Mouse (Mus musculus) urinary bladder, adult 18-20 months (tissue): ENCODE measurements at regions not wholly inside any gene's neighbourhood (a gene's known extent, or its start where the extent isn't known, plus 50 kb on each side); places are given as distances from the start of the nearest gene placed in this dataset.
"Not testable (repeated sequence)": the region's sequence is repeated elsewhere in the genome, so short reads cannot be mapped to it uniquely, and the experiment has no call there.

Experiments used
- DNase-seq, 2 experiments: peaks; one replicate each; pipeline ENCODE4 v3.0.0; 2022; ENCODE audit warnings: low spot score in 2 of 2, mixed read lengths in 2 of 2

DNA sequence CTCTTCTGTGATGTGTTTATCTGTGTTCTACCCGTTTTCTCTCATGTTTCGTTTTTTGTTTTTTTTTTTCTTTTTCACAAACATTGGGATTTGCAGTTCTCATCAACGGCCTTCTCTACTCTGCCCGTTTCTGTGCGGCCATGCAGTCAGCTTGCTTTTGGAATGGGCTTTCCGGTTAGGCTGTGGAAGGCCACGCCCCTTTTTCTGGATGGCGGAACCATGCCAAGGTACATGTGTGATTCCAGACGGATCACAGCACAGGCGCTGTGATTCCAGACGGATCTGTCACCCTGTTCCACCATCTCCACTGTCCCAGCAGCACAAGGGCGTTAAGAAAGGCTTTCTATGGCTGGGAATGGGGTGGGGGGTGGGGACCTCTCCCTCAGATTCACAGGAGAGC, 201.6 kb upstream of the Hs6st1 start:
- no peak for DNase-seq

DNA sequence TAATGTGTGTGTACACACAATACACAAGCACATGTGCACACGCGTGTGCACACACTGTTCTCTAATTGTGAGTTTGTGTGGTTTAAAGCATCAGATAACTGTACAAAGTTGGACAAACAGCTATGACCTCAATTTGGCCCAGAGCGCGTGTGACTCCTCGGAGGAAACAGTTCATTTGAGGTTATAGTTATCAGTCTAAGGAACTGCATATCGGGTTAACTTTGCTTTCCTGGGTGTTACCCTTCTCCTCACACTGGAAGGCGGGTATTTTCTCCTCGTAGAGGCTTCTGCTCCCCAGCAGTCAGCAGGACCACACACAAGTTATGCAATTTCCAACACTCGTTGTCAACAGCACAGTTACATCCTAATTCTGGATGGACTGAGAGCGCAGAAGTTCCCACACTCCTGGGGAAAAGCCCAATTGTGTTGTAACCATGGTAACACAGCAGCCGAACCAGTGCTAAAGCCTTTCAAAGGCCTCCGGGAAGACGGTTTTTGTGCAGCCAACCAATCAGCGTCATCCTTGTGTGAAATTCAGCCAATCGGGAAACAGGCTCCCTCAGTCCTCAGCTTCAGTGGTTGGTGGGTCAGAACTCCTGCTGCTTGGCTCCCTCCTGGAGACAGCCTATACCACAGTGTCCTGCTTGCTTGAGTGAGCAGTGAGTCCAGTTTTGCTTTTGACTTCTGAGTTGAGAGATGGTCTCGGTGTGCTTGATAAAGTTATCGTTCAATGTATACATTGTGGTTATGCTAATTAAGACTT, 198.6 kb upstream of the Hs6st1 start:
- DNase-seq, result peak in 1 of 2 experiments; percentile 42

DNA sequence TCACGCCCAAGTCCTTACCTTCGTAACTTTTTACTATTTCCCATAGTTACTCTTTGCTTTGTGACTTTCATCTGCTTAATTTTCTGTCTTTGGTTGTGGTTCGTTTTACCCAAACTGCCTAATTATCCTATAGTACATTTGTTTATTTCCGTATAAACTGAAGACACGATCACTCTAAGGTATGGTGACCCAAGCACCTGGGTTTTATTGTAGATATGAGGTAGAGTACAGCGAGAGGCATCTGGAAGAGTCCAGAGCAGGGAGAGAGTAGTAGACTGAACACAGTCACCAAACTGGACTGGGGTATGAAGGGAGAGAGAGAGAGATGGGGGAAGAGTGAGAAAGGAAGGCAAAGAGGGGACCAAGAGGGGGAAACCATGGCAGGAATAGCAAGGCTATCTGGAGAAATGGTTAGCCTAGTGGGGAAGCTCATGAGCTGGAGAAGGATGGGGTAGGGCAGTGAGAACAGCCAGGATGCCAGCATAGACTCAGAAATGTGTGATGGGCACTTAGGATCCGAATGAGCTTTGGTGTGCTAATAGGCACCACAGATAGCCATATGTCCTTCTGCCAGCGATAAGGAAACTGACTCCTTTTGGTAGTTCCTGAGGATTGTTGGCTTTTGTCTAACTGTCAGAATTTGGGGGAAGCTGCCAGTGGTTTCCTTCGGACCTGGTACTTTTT, 197.9 kb upstream of the Hs6st1 start:
- DNase-seq, result no peak

DNA sequence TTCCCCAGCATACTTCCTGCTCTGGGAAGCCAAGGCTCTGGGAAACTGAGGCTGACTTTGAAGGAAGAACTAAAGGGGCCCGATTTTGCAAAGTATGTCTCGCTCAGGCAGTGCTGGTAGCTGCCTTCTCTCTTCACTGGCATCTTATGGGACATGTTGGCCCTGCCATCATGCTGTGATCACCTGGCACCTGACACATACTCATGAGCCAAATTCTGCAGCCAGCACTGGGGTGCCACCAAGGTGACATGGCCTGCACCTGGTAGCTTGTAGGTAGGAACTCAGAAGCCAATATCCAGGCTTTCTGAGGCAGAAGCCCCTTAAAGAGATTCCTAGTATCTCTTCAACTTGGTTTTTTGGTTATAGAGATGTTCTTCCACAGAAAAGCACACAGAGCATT, 195.2 kb upstream of the Hs6st1 start:
- no peak for DNase-seq

DNA sequence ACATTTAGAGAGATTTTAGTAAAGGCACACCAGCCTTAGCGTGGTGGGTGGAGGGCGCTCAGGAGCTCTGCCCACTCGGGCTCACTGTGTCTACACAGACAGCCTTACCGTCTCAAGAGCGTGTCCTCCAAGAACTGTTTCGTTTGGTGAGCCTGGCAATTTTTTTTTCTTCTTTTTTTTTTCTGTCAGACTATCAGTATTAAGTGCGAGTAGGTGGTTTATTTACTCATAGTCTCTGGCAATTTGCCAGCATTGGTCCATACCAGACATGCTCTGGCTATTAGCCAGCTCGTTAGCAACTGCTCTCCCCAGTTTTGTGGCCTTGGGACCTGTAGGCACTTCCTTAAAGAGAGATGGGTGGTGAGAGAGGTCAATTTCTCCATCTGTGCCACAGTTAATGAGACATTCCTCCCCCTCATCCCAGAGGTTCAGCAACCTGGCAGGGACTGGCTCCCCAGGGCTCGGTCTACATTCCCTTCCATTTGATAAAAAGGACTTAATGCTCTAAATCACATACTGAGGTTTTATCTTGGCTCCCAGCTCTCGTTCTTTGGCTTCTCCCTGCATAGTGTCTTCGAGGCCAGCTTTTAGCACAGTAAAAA, 192.9 kb upstream of the Hs6st1 start:
- DNase-seq, result peak in 1 of 2 experiments; percentile 6

DNA sequence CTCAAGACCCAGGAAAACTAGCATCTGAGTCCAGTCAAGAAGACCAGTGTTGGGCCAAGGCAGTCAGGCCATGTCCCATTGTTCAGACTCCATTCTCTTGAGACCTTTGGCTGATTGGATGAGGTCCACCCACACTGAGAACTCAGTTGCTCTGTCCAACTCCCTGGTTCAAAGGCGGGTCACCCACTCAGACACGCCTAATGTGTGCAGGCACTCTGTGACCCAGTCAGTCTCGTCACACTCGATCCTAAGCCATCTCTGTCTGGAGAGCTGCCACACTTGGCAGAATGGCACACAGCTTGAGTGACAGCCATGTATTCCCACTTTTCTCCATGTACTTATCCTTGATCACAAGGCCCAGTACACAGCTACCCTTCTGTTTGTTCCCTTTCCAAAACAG, 189.8 kb upstream of the Hs6st1 start:
- DNase-seq, result no peak

DNA sequence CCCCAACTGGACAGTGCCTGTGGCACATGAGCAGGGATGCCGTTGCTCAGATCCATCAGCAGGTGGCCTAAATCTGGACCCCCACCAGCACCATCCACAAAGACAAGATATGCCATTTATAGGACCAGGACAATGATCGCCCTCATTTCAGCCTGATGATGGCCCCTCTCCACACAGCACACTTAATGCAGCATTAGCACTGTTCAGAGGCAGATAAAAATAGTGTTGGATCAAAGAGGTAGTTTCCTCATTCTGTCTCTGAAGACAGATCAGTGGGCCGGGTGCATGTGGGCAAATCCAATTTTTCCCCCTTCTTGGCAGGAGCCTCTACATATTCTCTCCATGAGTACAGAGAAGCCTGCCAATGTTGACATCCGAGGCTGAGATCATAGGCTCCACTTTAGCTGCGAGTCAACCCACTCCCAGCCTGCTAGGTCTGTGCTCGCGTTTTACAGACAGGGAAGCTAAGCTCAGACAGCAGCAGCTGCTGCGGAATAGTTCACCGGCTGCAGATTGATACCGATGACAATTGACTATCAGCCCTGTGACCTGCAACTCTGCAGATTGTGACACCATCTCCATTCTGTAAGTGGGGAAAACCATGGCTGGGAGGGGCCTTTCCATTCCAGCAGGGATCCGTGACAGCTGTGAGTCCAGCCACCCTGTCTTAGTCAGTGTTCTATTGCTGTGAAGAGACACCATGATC, 188.7 kb upstream of the Hs6st1 start:
- DNase-seq, result peak in 1 of 2 experiments; percentile 27

DNA sequence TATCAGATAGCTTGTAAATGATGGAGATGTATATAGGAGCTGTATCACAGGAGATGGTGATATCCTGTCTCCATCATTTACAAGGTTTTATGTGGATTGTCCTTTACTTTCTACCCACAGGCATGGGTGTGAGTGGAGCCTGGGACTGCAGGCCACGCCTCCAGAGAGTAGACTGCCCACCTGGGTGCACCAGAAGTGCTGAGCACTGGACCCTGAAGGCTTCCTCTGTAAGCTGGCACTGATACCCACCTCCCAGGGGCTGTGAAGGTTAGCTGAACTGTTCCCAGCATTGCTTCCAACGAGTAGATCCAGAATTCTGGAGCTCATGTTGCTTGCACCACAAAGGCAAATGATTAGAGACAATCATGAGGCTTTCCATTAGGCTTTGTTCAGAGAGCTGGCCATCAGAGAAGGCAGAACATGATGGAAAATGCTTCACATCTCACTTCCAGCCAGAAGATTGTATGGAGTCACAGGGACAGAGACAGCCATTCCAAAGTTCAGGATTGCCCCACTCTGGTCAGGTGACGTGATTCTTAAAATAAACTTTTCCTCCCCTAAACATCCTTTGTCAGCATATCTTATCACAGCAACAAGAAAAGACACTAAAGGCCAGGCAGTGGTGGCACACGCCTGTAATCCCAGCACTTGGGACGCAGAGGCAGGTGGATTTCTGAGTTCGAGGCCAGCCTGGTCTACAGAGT, 187.5 kb upstream of the Hs6st1 start:
- no peak for DNase-seq

DNA sequence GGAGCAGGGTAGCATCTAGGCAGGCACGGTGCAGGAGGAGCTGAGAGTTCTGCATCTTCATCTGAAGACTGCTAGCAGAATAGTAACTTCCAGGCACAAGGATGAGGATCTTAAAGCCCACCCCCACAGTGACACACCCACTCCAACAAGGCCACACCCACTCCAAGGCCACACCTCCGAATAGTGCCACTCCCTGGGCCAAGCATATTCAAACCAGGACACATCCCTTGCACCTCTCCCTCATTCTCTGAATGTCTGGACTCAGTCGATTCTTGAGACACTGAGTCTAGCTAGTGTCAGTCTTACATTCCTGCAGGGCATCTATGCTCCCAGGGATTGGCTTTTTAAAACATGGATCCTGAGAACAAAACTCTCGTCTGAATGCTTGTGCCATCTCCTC, 186.7 kb upstream of the Hs6st1 start:
- DNase-seq, result no peak

DNA sequence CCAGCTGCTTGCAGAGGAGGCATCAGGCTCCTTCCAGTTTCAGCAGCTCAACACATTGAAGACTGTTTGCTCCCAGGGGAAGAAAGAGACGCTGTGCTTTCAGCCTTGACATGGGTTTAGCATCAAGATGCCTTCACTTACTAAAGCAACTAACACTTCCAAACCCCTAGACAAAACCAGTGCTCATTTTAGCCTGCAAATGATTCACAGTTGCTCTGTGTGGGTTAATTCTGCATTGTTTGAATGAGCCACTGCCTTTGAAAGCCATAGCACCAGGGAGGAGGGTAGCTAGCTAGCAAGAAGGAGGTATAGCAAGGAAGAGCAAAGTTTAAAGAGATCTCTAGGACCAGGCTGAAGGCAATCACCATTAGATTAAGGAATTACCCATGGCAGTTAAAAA, 186.1 kb upstream of the Hs6st1 start:
- no peak for DNase-seq

DNA sequence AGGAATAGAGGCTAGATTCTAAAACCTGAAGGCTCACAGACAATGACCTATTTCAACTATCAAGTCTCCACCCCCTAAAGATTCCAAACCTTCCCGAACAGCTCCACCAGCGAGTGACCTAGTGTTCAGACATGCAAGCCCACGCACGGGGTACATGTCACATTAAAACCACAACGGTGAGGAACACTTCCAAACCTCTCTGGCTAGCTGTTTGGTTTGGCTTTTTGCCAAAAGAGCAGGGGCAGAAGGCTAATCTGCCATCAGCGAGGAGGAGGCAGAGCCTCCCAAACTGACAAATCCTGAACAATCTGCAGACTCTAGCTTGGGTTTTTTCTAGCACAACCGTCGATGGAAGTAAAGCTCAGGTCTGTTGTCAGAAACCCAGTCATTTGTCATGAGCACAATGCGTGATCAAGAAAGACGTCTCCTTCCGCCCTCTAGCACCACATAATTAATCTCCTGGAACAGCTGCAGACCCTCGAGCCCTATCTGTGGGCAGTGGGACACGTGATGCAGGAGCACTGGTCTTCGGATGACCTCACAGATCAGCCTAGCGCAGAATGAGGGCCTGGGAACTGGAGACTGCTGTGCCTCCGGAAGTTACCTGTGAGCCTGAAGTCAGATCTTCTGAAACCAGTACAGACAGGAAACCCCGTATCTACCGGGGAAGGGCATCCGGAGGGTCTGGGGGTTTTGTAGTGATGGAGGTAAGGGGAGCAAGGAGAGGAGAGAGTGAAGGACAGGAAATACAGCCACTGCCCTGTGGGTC, 178.3 kb upstream of the Hs6st1 start:
- no peak for DNase-seq

DNA sequence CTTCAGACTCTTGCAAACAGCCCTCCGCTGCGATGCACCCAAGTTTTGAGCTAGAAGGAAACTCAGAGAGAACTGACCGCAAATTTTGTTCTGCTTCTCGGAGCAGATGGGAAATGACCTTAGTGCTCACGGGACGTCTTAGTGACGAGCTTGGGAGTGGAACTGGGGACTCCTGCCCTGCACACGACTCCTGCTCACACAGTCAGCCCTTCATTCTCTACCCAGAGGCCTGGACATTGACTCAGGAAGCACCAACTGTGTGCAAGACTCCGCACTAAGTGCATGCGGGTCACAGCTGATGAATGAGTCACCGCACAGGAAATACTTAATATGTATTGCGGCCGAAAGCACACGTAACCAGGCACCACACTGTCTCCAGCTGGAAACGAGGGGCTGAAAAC, 177.7 kb upstream of the Hs6st1 start:
- DNase-seq, result no peak

DNA sequence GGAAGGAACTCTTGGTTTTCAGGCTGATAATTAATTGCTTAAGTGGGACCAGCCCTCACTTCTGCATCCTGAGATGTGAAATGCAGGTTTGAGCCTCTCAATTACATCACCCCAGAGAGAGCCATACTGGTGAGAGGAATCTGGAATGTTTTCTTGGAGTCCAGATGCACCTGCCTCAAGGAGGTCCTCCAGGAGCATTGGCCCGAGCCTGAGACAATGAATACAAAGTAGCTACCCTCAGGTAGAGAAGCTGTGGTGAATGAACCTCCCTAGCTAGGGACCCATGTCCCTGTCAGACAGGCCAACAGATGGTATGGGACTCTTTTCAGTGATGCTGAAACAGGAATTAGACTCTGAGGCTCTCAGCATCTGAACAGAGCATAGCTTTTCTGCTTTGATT, 168.7 kb upstream of the Hs6st1 start:
- no peak for DNase-seq

DNA sequence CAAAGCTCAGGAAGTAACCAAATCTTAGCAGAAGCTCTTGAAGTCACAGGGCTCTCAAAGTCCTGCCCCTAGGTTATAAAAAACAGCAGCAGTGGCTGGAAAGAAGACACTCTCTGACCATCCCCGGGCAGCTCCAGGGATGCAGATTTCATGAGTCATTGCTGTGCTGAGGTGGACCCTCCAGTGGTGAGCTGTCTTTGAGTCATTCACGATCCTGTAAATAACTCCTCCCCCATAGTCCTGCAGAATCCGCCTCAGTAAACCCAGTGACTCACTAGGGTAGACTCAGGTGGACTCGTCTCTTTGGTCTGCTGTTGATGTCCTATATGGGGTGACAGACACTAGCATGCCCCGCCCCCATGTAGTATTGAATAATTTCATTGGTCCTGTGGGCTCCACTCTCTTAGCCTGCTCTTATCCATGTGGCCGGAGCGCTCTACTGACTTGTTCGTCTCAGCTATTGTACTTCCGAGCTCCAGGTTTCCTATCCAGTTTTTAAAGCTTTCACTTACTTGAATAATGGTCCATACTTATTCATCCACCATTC, 164.1 kb upstream of the Hs6st1 start:
- no peak for DNase-seq

DNA sequence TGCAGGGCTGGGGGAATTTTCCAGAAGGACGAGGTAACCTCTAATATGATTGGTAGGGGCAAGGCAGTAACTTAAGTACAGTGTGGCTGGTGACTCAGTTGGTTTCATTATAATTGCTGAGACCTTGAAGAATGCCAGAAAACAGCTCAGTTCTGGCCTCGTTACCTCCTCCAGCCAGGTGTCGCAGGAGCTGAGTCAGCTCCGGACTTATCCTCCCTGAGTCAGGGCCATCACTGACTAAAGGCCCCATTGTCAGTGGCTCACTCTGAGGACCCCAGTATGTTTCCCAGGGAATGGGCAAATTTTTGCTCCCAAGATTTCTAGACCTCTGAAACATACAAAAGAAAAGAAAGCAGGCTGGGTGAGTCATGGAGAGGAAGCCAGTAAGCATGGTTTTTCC, 154.6 kb upstream of the Hs6st1 start:
- no peak for DNase-seq

DNA sequence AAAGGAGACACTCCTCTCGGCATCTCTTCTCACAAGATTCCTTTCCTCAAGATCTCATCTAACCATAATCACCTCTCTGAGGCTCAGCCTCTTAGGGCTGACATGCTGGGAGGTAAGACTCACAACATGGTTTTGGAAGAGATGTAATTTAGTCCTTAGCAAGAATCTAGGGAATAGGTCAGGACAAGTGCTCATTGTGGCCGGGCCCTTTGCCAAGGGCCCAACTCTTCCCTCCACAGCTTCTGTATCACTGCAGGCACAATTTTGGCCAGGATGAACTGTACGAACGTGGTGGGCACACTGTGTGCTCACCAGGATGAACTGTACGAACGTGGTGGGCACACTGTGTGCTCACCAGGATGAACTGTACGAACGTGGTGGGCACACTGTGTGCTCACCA, 154.0 kb upstream of the Hs6st1 start:
- DNase-seq, result not testable (repeated sequence)

DNA sequence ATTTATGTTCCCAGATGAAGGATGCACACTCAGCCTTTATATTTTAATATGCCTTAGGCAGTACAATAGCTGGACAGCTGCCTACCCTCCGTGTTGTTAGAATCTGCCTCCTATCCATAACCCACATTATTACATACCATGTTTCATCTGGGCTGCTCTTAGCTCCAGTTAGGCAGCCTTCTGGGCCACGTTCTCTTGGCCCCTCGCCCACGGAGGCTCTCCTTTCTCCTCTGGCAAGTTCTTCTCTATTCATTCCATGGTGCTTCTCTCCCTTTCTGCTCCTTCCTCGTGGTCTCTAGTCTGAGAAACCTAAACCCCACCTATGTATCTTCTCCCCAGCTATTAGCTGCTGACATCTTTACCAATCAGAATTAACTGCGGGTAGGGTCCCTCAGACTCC, 152.7 kb upstream of the Hs6st1 start:
- DNase-seq, result no peak

DNA sequence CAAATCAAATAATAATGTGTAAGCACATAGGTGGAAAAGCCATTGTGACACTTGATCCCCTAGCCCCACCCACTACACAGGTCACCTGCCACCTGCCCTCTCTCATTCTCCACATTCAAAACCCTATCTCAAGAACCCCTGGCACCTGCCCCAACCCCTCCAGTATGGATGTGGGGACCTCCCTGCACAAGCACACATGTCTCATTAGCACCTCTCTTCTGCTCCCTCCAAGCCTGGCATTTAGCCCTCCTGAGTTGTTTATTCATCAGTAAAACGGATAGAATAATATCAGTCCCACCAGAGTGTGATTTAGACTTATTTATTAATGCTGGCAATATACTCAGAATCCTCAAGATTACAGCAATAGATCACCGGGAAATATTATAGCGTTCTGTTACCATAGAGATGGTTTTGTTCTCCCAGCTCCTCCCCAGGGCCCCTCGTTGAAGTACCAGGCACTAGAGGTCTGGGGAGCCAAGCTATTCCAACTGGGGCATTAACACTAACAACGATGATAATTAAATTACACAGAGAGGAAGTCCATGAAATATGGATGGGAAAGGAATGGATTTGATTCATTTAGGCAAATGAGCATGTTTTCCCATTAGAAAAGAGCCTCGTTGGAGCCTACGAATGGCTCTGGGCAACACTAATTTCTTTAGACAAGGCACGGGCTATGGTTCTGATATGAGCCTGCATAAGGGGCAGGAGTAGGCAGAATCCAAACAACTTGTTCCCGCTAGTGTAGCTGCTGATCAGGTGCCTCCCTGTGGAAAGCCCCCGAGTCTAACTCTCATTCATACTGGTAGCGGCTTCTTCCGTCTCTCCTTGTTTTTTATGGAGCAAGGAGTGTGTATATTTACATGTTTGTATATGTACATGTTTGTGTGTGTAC, 148.1 kb upstream of the Hs6st1 start:
- DNase-seq, result no peak

DNA sequence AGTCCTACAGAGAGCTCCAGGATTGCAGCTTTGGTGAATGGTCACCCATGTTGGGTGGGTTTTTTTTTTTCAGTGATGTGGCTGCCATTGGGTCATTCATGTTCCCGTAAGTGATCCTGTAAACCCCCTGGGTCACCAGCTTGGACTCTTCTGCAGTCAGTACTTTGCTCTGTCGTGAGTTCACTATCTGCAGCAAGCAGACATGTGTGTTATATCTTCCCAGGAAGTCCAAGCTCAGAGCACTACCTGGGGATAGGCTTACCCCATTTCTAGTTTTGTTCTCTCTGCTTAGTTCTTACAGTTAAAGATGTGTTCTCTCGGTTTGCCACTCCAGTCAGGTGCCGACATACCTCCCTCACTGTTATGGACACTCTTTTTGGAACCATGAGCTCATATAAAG, 143.4 kb upstream of the Hs6st1 start:
- DNase-seq, result no peak

DNA sequence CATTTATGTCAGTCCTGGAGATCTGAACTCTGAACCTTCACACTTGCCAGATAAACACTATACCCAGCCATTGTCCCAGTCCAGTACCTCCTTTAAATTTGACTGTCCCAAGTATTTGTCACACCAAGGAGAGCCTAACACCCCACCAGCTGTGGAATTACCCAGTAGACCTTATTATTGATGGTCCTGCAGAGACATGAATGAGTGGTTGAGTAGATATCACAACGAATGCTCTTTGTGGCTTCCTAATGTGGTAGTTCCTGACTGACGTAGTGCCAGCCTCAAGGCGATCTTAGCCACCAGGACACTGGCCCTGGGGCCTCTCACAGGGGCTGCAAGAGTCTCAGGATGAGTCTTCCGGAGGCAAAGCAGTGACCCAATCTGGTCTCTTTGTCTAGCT, 142.9 kb upstream of the Hs6st1 start:
- no peak for DNase-seq
